Mouse (Mus musculus): ENCODE measurements around the gene Shld2. TPM values are rescaled to one million over a fixed set of nuclear protein-coding genes. Genes with fewer than 3 reads are reported as not detected.
"Not testable (repeated sequence)": the region's sequence is repeated elsewhere in the genome, so short reads cannot be mapped to it uniquely, and the experiment has no call there.

Shld2 gene
- polyA plus RNA-seq, 1 experiment from 2014 or later = 6.1 TPM

GRCm38 (mm10) chr14:34293641-34294040, 16.7 kb downstream of the Shld2 start:
- no peaks in the 10 kb centered on the region for H3K9me3 ChIP-seq
- no peaks in the 10 kb centered on the region for H3K36me3 ChIP-seq
- WGBS = 85% methylated on average over 3 of the region's 3 CpGs
- no peak overlapping the region for H3K27ac ChIP-seq
- no peaks in the 10 kb centered on the region for H3K27me3 ChIP-seq (ENCODE audit: insufficient read depth, poor library complexity, severe bottlenecking)
- no peaks in the 10 kb centered on the region for H3K4me1 ChIP-seq (replicated peaks)
- H3K4me3 ChIP-seq = no peak overlapping the region
- DNase-seq (ENCODE audit: low spot score) = no peak

- Histone ChIP-seq H3K4me1 (replicated peaks) (no peaks in the 10 kb centered on the region), H3K9me3 (no peaks in the 10 kb centered on the region), H3K4me3 (no peak overlapping the region), H3K27ac (no peak overlapping the region), H3K36me3 (no peaks in the 10 kb centered on the region), H3K27me3 (ENCODE audit: insufficient read depth, poor library complexity, severe bottlenecking) (no peaks in the 10 kb centered on the region)
- WGBS = 57% methylated on average over 1 of the region's 1 CpGs
- no peak for DNase-seq (ENCODE audit: low spot score)
Observed at GRCm38 (mm10) chr14:34290229-34290628, 20.1 kb downstream of the Shld2 start.

GRCm38 (mm10) chr14:34289259-34290015, 20.9 kb downstream of the Shld2 start:
- DNase-seq (ENCODE audit: low spot score) = no peak
- H3K4me3 ChIP-seq = no peak overlapping the region
- no peaks in the 10 kb centered on the region for H3K4me1 ChIP-seq (replicated peaks)
- H3K27ac ChIP-seq = no peak overlapping the region
- no peaks in the 10 kb centered on the region for H3K9me3 ChIP-seq
- 93% methylated on average over 3 of the region's 3 CpGs for WGBS
- H3K27me3 ChIP-seq (ENCODE audit: insufficient read depth, poor library complexity, severe bottlenecking) = no peaks in the 10 kb centered on the region
- H3K36me3 ChIP-seq = no peaks in the 10 kb centered on the region

GRCm38 (mm10) chr14:34288396-34288795, 21.9 kb downstream of the Shld2 start:
- no peaks in the 10 kb centered on the region for H3K9me3 ChIP-seq
- H3K4me3 ChIP-seq = no peak overlapping the region
- no peak for DNase-seq (ENCODE audit: low spot score)
- H3K4me1 ChIP-seq (replicated peaks) = no peaks in the 10 kb centered on the region
- WGBS = 90% methylated on average over 2 of the region's 2 CpGs
- H3K27ac ChIP-seq = no peak overlapping the region
- H3K27me3 ChIP-seq (ENCODE audit: insufficient read depth, poor library complexity, severe bottlenecking) = no peaks in the 10 kb centered on the region
- H3K36me3 ChIP-seq = no peaks in the 10 kb centered on the region

GRCm38 (mm10) chr14:34281736-34282269, 28.5 kb downstream of the Shld2 start:
- DNase-seq (ENCODE audit: low spot score) = no peak
- Histone ChIP-seq H3K9me3 (no peaks in the 10 kb centered on the region), H3K27ac (no peak overlapping the region), H3K36me3 (no peaks in the 10 kb centered on the region), H3K4me1 (replicated peaks) (no peaks in the 10 kb centered on the region), H3K4me3 (no peak overlapping the region), H3K27me3 (ENCODE audit: insufficient read depth, poor library complexity, severe bottlenecking) (no peaks in the 10 kb centered on the region)
- WGBS = 94% methylated on average over 5 of the region's 5 CpGs

- Histone ChIP-seq H3K4me1 (replicated peaks) (no peaks in the 10 kb centered on the region), H3K4me3 (no peak overlapping the region), H3K36me3 (no peaks in the 10 kb centered on the region), H3K9me3 (no peaks in the 10 kb centered on the region), H3K27me3 (ENCODE audit: insufficient read depth, poor library complexity, severe bottlenecking) (no peaks in the 10 kb centered on the region), H3K27ac (no peak overlapping the region)
- no peak for DNase-seq (ENCODE audit: low spot score)
- WGBS = 86% methylated on average over 2 of the region's 2 CpGs
Observed at GRCm38 (mm10) chr14:34280798-34281197, 29.5 kb downstream of the Shld2 start.

- no peak overlapping the region for H3K4me3 ChIP-seq
- H3K27me3 ChIP-seq (ENCODE audit: insufficient read depth, poor library complexity, severe bottlenecking) = no peaks in the 10 kb centered on the region
- no peaks in the 10 kb centered on the region for H3K4me1 ChIP-seq (replicated peaks)
- no peak for DNase-seq (ENCODE audit: low spot score)
- H3K27ac ChIP-seq = no peak overlapping the region
- 68% methylated on average over 4 of the region's 4 CpGs for WGBS
- H3K36me3 ChIP-seq = no peaks in the 10 kb centered on the region
- H3K9me3 ChIP-seq = no peaks in the 10 kb centered on the region
Observed at GRCm38 (mm10) chr14:34279726-34280125, 30.6 kb downstream of the Shld2 start.

- Histone ChIP-seq H3K4me3 (no peak overlapping the region), H3K4me1 (replicated peaks) (no peaks in the 10 kb centered on the region), H3K27ac (no peak overlapping the region), H3K27me3 (ENCODE audit: insufficient read depth, poor library complexity, severe bottlenecking) (no peaks in the 10 kb centered on the region), H3K9me3 (no peaks in the 10 kb centered on the region), H3K36me3 (no peaks in the 10 kb centered on the region)
- no peak for DNase-seq (ENCODE audit: low spot score)
- WGBS = 91% methylated on average over 4 of the region's 4 CpGs
Observed at GRCm38 (mm10) chr14:34275225-34275624, 35.1 kb downstream of the Shld2 start.

GRCm38 (mm10) chr14:34274141-34274540, 36.2 kb downstream of the Shld2 start:
- no peaks in the 10 kb centered on the region for H3K36me3 ChIP-seq
- H3K9me3 ChIP-seq = no peaks in the 10 kb centered on the region
- no peaks in the 10 kb centered on the region for H3K4me1 ChIP-seq (replicated peaks)
- no peak overlapping the region for H3K4me3 ChIP-seq
- WGBS = 94% methylated on average over 3 of the region's 3 CpGs
- no peak for DNase-seq (ENCODE audit: low spot score)
- no peaks in the 10 kb centered on the region for H3K27me3 ChIP-seq (ENCODE audit: insufficient read depth, poor library complexity, severe bottlenecking)
- no peak overlapping the region for H3K27ac ChIP-seq

- no peak for DNase-seq (ENCODE audit: low spot score)
- no peak overlapping the region for H3K4me3 ChIP-seq
- 60% methylated on average over 2 of the region's 2 CpGs for WGBS
- H3K4me1 ChIP-seq (replicated peaks) = no peaks in the 10 kb centered on the region
- no peaks in the 10 kb centered on the region for H3K9me3 ChIP-seq
- H3K27ac ChIP-seq = no peak overlapping the region
- H3K27me3 ChIP-seq (ENCODE audit: insufficient read depth, poor library complexity, severe bottlenecking) = no peaks in the 10 kb centered on the region
- no peaks in the 10 kb centered on the region for H3K36me3 ChIP-seq
Observed at GRCm38 (mm10) chr14:34273280-34273679, 37.0 kb downstream of the Shld2 start.

GRCm38 (mm10) chr14:34268046-34268445, 42.2 kb downstream of the Shld2 start:
- H3K4me1 ChIP-seq (replicated peaks) = no peaks in the 10 kb centered on the region
- 86% methylated on average over 9 of the region's 9 CpGs for WGBS
- no peaks in the 10 kb centered on the region for H3K27me3 ChIP-seq (ENCODE audit: insufficient read depth, poor library complexity, severe bottlenecking)
- no peak for DNase-seq (ENCODE audit: low spot score)
- H3K4me3 ChIP-seq = no peak overlapping the region
- no peaks in the 10 kb centered on the region for H3K36me3 ChIP-seq
- no peaks in the 10 kb centered on the region for H3K9me3 ChIP-seq
- H3K27ac ChIP-seq = no peak overlapping the region

GRCm38 (mm10) chr14:34258525-34258924, 51.8 kb downstream of the Shld2 start:
- H3K9me3 ChIP-seq; H3K27ac ChIP-seq; H3K4me1 ChIP-seq (replicated peaks); H3K27me3 ChIP-seq (ENCODE audit: insufficient read depth, poor library complexity, severe bottlenecking); DNase-seq (ENCODE audit: low spot score); H3K4me3 ChIP-seq; H3K36me3 ChIP-seq: not testable (repeated sequence)
- 76% methylated on average over 3 of the region's 3 CpGs for WGBS

- Histone ChIP-seq H3K4me3 (no peak overlapping the region), H3K36me3 (no peaks in the 10 kb centered on the region), H3K27me3 (ENCODE audit: insufficient read depth, poor library complexity, severe bottlenecking) (no peaks in the 10 kb centered on the region), H3K4me1 (replicated peaks) (no peaks in the 10 kb centered on the region), H3K9me3 (no peaks in the 10 kb centered on the region), H3K27ac (no peak overlapping the region)
- no peak for DNase-seq (ENCODE audit: low spot score)
- 86% methylated on average over 4 of the region's 4 CpGs for whole genome bisulfite sequencing
Observed at GRCm38 (mm10) chr14:34253261-34253660, 57.0 kb downstream of the Shld2 start.

All from hindbrain, embryonic 10.5 days (tissue).